In genomic region chr3:88449395-88450023, GRCm38 (mm10) we compare ENCODE assay signal across 7 mouse cellular contexts. TPM values are rescaled to one million over a fixed set of nuclear protein-coding genes. Genes with fewer than 3 reads are reported as not detected.
DNase-seq lines count a peak whose midpoint lies in the region; ATAC-seq and TF ChIP-seq lines count a peak whose summit lies in the region.

No protein-coding gene starts in this region.

- H3K4me3 ChIP-seq in ES-E14 (ENCODE audit: insufficient read depth in 1 of 2, low read depth in 1 of 2, low read length in 2 of 2, poor library complexity in 1 of 2, severe bottlenecking in 1 of 2), result peak overlapping the region; percentile 42 to 62
- H3K4me3 ChIP-seq in embryonic facial prominence, embryonic 14.5 days (ENCODE audit: low read depth, low read length), result peak overlapping the region; percentile 27
- H3K4me3 ChIP-seq in hindbrain, embryonic 13.5 days, result peak overlapping the region; percentile 18; the same call in 1 of the 2 replicates
- H3K4me3 ChIP-seq in midbrain, embryonic 16.5 days (ENCODE audit: low read depth, low read length), result no peak overlapping the region
- H3K4me3 ChIP-seq in thymus, adult 2 months (ENCODE audit: control insufficient read depth, insufficient read depth, low read length), result no peak overlapping the region

- no peak overlapping the region for H3K27ac ChIP-seq in ES-E14 (ENCODE audit: insufficient read depth, low read depth, low read length, poor library complexity, severe bottlenecking)
- H3K27ac ChIP-seq in embryonic facial prominence, embryonic 14.5 days (replicated peaks; ENCODE audit: low read depth, low read length), result no peak overlapping the region; the same call in 1 of the 2 replicates
- H3K27ac ChIP-seq in hindbrain, embryonic 13.5 days, result no peak overlapping the region; the same call in 1 of the 2 replicates
- H3K27ac ChIP-seq in midbrain, embryonic 16.5 days (ENCODE audit: low read length), result 0 out of 2 replicates have a peak overlapping the region, but pooled peaks have one; percentile 5
- H3K27ac ChIP-seq in thymus, adult 2 months (ENCODE audit: control insufficient read depth, insufficient read depth, low read length), result no peak overlapping the region

- in situ Hi-C loops in ES-E14 (cut with MboI; ENCODE audit: low sequenced_read_pairs in 2 of 2, unreplicated experiment in 2 of 2), result no loop called here

- no peaks in the 10 kb centered on the region for H3K27me3 ChIP-seq in embryonic facial prominence, embryonic 14.5 days (replicated peaks; ENCODE audit: control insufficient read depth, insufficient read depth, low read length)
- H3K27me3 ChIP-seq in hindbrain, embryonic 13.5 days, result peaks cover 26% of the 10 kb centered on the region
- H3K27me3 ChIP-seq in midbrain, embryonic 16.5 days (ENCODE audit: control insufficient read depth, insufficient read depth, low read depth, low read length), result no peaks in the 10 kb centered on the region
- no peaks in the 10 kb centered on the region for H3K27me3 ChIP-seq in thymus, adult 2 months (ENCODE audit: control insufficient read depth, insufficient read depth, low read length)

- H3K9me3 ChIP-seq in ES-E14 (ENCODE audit: control insufficient read depth, insufficient read depth, low read depth, low read length), result no peaks in the 10 kb centered on the region
- no peaks in the 10 kb centered on the region for H3K9me3 ChIP-seq in embryonic facial prominence, embryonic 14.5 days (ENCODE audit: control insufficient read depth, low read length)
- no peaks in the 10 kb centered on the region for H3K9me3 ChIP-seq in hindbrain, embryonic 13.5 days
- H3K9me3 ChIP-seq in midbrain, embryonic 16.5 days (replicated peaks; ENCODE audit: control insufficient read depth, low read length, poor library complexity, severe bottlenecking), result no peaks in the 10 kb centered on the region

- peak overlapping the region; percentile 46 for H3K9ac ChIP-seq in ES-E14 (ENCODE audit: insufficient read depth, low read depth, low read length, poor library complexity, severe bottlenecking)
- peak overlapping the region; percentile 46 for H3K9ac ChIP-seq in embryonic facial prominence, embryonic 14.5 days (ENCODE audit: low read depth, low read length)
- peak overlapping the region; percentile 60; the same call in 1 of the 2 replicates for H3K9ac ChIP-seq in hindbrain, embryonic 13.5 days
- H3K9ac ChIP-seq in midbrain, embryonic 16.5 days (ENCODE audit: low read depth, low read length), result peak overlapping the region; percentile 7; the same call in 1 of the 2 replicates

- H3K36me3 ChIP-seq in ES-E14 (ENCODE audit: control insufficient read depth, insufficient read depth, low read length, poor library complexity, severe bottlenecking), result no peaks in the 10 kb centered on the region
- no peaks in the 10 kb centered on the region for H3K36me3 ChIP-seq in embryonic facial prominence, embryonic 14.5 days (ENCODE audit: control insufficient read depth, insufficient read depth, low read length)
- H3K36me3 ChIP-seq in hindbrain, embryonic 13.5 days, result peaks cover 94% of the 10 kb centered on the region
- peaks cover 27% of the 10 kb centered on the region; the same call in 1 of the 2 replicates for H3K36me3 ChIP-seq in midbrain, embryonic 16.5 days (ENCODE audit: control insufficient read depth, insufficient read depth, low read length)
- H3K36me3 ChIP-seq in thymus, adult 2 months (ENCODE audit: control insufficient read depth, insufficient read depth, low read length), result no peaks in the 10 kb centered on the region

- no peak for DNase-seq in ES-E14 (ENCODE audit: low read depth, low spot score)
- DNase-seq in adrenal gland, postnatal 10 days, result peak; percentile 65
- DNase-seq in embryonic facial prominence, embryonic 14.5 days (ENCODE audit: low spot score), result peak; percentile 86
- no peak for DNase-seq in thymus, adult 2 months
- no peak for DNase-seq in kidney, adult 18-20 months

- peak; percentile 88 for ATAC-seq in embryonic facial prominence, embryonic 14.5 days (ENCODE audit: low read depth)
- 0 out of 2 replicates have a peak, but pooled peaks have one; percentile 36 for ATAC-seq in hindbrain, embryonic 13.5 days (ENCODE audit: low FRiP score)
- peak; percentile 38 for ATAC-seq in midbrain, embryonic 16.5 days

- no peak for TF ChIP-seq POLR2A in thymus, adult 2 months (IDR thresholded peaks at IDR 0.05; ENCODE audit: control insufficient read depth, extremely low read depth, insufficient read depth, low read length, poor library complexity)

- peak overlapping the region; percentile 55 for H3K4me2 ChIP-seq in embryonic facial prominence, embryonic 14.5 days (ENCODE audit: low read depth, low read length)
- peak overlapping the region; percentile 39 for H3K4me2 ChIP-seq in hindbrain, embryonic 13.5 days
- peak overlapping the region; percentile 41 for H3K4me2 ChIP-seq in midbrain, embryonic 16.5 days (ENCODE audit: low read length)

- peaks cover 2 to 9% of the 10 kb centered on the region in 2 experiments; a peak in 1 of 4 replicates for H3K4me1 ChIP-seq in ES-E14 (ENCODE audit: control insufficient read depth in 2 of 2, insufficient read depth in 2 of 2, low read length in 2 of 2, poor library complexity in 1 of 2)
- no peaks in the 10 kb centered on the region for H3K4me1 ChIP-seq in embryonic facial prominence, embryonic 14.5 days (ENCODE audit: control insufficient read depth, insufficient read depth, low read length)
- peaks cover 12% of the 10 kb centered on the region; the same call in 1 of the 2 replicates for H3K4me1 ChIP-seq in hindbrain, embryonic 13.5 days (replicated peaks)
- H3K4me1 ChIP-seq in midbrain, embryonic 16.5 days (ENCODE audit: control insufficient read depth, insufficient read depth, low read length), result no peaks in the 10 kb centered on the region
- H3K4me1 ChIP-seq in thymus, adult 2 months (replicated peaks; ENCODE audit: control insufficient read depth, insufficient read depth, low read length), result peaks cover 60% of the 10 kb centered on the region

- WGBS in embryonic facial prominence, embryonic 14.5 days, result 7% methylated on average over 21 of the region's 21 CpGs
- 6% methylated on average over 20 of the region's 21 CpGs for WGBS in hindbrain, embryonic 13.5 days
- WGBS in midbrain, embryonic 16.5 days, result 6% methylated on average over 20 of the region's 21 CpGs
- 90% methylated on average over 21 of the region's 21 CpGs for WGBS in thymus, adult 2 months

- TF ChIP-seq CTCF in thymus, adult 2 months (IDR thresholded peaks at IDR 0.05; ENCODE audit: borderline replicate concordance, control insufficient read depth, extremely low read depth, insufficient read depth, low read length, poor library complexity), result no peak

TF ChIP-seq in ES-E14, 5 proteins besides CTCF, POLR2A, EP300 and RAD21:
- TF ChIP-seq ZC3H11A (IDR thresholded peaks at IDR 0.05; ENCODE audit: borderline replicate concordance, low read depth, low read length), result no peak
- TF ChIP-seq CHD2 (IDR thresholded peaks at IDR 0.05; ENCODE audit: low read depth, low read length), result no peak
- no peak for TF ChIP-seq ZNF384 (IDR thresholded peaks at IDR 0.05; ENCODE audit: low read depth, low read length)
- TF ChIP-seq HCFC1 (IDR thresholded peaks at IDR 0.05; ENCODE audit: borderline replicate concordance, insufficient read depth, low read length), result no peak
- no peak for TF ChIP-seq MAFK (IDR thresholded peaks at IDR 0.05; ENCODE audit: insufficient read depth, low read depth, low read length)

RNA-seq across cellular contexts. Expression of gene Sema4a, which starts 11.5 kb away (rescaled TPM):
- total RNA-seq in ES-E14 (2012; rRNA removed), result 8.8 and 10.1 TPM in 2 replicates
- total RNA-seq in adrenal gland, postnatal 10 days (2021), result 10 to 100 TPM; 13.4 to 15.5 TPM
- polyA plus RNA-seq in embryonic facial prominence, embryonic 14.5 days (2014; fragmentation: Nextera tagmentation; extraction: Ambion mirVana), result 9.5 and 10.1 TPM in 2 replicates
- 25.5 and 27.4 TPM in 2 replicates for polyA plus RNA-seq in hindbrain, embryonic 13.5 days (2015; fragmentation: Nextera tagmentation; extraction: Ambion mirVana)
- polyA plus RNA-seq in midbrain, embryonic 16.5 days (2015; fragmentation: Nextera tagmentation; extraction: Ambion mirVana), result 42.5 and 44.0 TPM in 2 replicates
- 99.3 and 109 TPM in 2 replicates for polyA plus RNA-seq in thymus, adult 2 months (2012; rRNA removed)

RNA-seq across cellular contexts. Expression of gene Slc25a44, which starts 24.6 kb away (rescaled TPM):
- total RNA-seq in ES-E14 (2012; rRNA removed), result 13.6 and 17.1 TPM in 2 replicates
- 10 to 100 TPM; 37.8 to 47.6 TPM for total RNA-seq in adrenal gland, postnatal 10 days (2021)
- polyA plus RNA-seq in embryonic facial prominence, embryonic 14.5 days (2014; fragmentation: Nextera tagmentation; extraction: Ambion mirVana), result 18.1 and 21.4 TPM in 2 replicates
- polyA plus RNA-seq in hindbrain, embryonic 13.5 days (2015; fragmentation: Nextera tagmentation; extraction: Ambion mirVana), result 32.5 and 32.8 TPM in 2 replicates
- 36.7 and 39.3 TPM in 2 replicates for polyA plus RNA-seq in midbrain, embryonic 16.5 days (2015; fragmentation: Nextera tagmentation; extraction: Ambion mirVana)
- polyA plus RNA-seq in thymus, adult 2 months (2012; rRNA removed), result 30.8 and 32.5 TPM in 2 replicates

RNA-seq across cellular contexts. Expression of gene Pmf1, which starts 39.4 kb away (rescaled TPM):
- total RNA-seq in ES-E14 (2012; rRNA removed), result 89.5 and 97.0 TPM in 2 replicates
- total RNA-seq in adrenal gland, postnatal 10 days (2021), result 10 to 100 TPM; 60.2 to 62.6 TPM
- polyA plus RNA-seq in embryonic facial prominence, embryonic 14.5 days (2014; fragmentation: Nextera tagmentation; extraction: Ambion mirVana), result 87.0 and 99.7 TPM in 2 replicates
- polyA plus RNA-seq in hindbrain, embryonic 13.5 days (2015; fragmentation: Nextera tagmentation; extraction: Ambion mirVana), result 36.9 and 37.8 TPM in 2 replicates
- polyA plus RNA-seq in midbrain, embryonic 16.5 days (2015; fragmentation: Nextera tagmentation; extraction: Ambion mirVana), result 18.3 and 19.2 TPM in 2 replicates
- polyA plus RNA-seq in thymus, adult 2 months (2012; rRNA removed), result 138 and 151 TPM in 2 replicates

Comparison
In these comparisons a context has a peak if more than half of its experiments do, and no peak if none do; other contexts are left out.
1. DNase-seq: peak in adrenal gland, postnatal 10 days (single experiment) and embryonic facial prominence, embryonic 14.5 days (single experiment); none in ES-E14 (single experiment), thymus, adult 2 months (single experiment) and kidney, adult 18-20 months (single experiment).
2. H3K4me3 ChIP-seq: peak in ES-E14 (2 of 2), embryonic facial prominence, embryonic 14.5 days (single experiment) and hindbrain, embryonic 13.5 days (single experiment); none in midbrain, embryonic 16.5 days (single experiment) and thymus, adult 2 months (single experiment).
3. H3K9ac ChIP-seq: peak in every context shown above with its lines; median percentile 60 in hindbrain, embryonic 13.5 days; 46 in ES-E14; 46 in embryonic facial prominence, embryonic 14.5 days; 7 in midbrain, embryonic 16.5 days.
4. ATAC-seq: peak in every context shown above with its lines; median percentile 88 in embryonic facial prominence, embryonic 14.5 days; 38 in midbrain, embryonic 16.5 days; 36 in hindbrain, embryonic 13.5 days.
5. Peak in every context shown above with its lines, with median percentiles within 50 percentile points of each other: H3K4me2 ChIP-seq.